Mouse (Mus musculus) retina, embryonic 14.5 days (tissue): ENCODE data around the gene Gm10840.
"Not testable (repeated sequence)": the region's sequence is repeated elsewhere in the genome, so short reads cannot be mapped to it uniquely, and the experiment has no call there.

ENCODE experiments used
- DNase-seq: peaks from one replicate; pipeline ENCODE4 v3.0.0-alpha.2; 2015; ENCODE audit warnings: low spot score

Gm10840 gene

GRCm38 (mm10) chr11:106198277-106198676 is 37.6 kb downstream of the Gm10840 start:
- no peak for DNase-seq

DNA sequence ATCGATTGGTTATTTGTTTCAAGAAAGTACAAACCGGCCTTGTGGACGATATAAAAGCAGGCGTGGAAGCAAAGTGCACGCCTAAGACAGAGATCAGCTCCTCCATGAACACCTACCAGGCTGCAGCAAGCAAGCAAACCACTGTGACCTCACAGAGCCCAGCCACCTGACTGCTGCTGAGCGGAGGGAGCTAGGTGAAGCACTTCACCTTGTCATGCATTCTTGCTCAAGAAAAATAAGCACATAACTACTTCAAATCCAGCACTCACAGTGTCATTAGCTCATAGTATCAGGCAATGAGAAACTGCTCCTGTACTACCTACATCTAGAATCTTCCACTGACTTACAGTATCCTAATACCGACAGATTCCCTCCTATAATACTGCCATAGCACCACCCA is 39.3 kb downstream of the Gm10840 start:
- DNase-seq: not testable (repeated sequence)

GRCm38 (mm10) chr11:106200756-106201155 is 40.1 kb downstream of the Gm10840 start:
- no peak for DNase-seq

DNA sequence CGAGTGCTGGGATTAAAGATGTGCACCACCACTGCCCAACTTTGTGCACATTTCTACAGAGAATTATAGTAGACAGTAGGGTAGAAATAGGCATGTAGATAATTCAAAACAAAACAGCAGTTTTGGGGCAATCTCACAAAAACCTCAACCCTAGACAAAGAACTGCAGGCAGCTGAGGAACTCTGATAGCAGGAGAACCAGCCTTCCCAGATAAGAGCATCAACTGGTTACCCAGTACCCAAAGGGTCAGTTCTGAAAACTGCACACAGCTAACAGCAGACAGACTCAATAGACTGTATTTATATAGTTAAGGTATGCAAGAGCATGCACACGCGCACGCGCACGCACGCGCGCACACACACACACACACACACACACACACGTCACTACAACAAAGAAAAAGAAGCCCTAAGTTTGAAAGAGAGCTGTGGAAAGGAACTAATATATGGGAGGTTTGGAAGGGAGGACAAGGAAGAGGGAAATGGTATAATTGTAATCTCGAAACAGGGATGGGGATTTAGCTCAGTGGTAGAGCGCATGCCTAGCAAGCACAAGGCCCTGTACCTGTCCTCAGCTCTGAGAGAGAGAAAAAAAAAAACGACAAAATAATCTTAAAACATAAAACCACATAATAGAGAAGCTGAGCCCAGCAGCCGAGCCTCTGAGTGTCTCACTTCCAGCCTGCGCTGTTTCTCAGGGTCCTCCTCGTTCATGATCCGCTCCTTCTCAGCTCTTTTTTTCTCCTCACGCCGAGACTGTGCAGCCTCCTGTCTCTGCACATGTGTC is 40.9 kb downstream of the Gm10840 start:
- no peak for DNase-seq

- DNase-seq: no peak
Observed at GRCm38 (mm10) chr11:106202123-106202465, 41.4 kb downstream of the Gm10840 start, which contains the start of gene Strada. Gene Strada (minus strand): TSS chr11:106202168.
